ENCODE assay signal across 14 mouse cellular contexts in genomic region chr1:61912931-61913330, GRCm38 (mm10).
DNase-seq lines count a peak whose midpoint lies in the region; ATAC-seq and TF ChIP-seq lines count a peak whose summit lies in the region.
"Had no signal": no experiment of that assay in that cellular context is flagged by ENCODE, and none has a peak within 500 bp of the region (broad histone marks: within the 10 kb centered on the region; RNA-seq: fewer than 3 reads in every experiment).

No protein-coding gene starts in this region.

- no peaks in the 10 kb centered on the region for H3K36me3 ChIP-seq in hindbrain, postnatal 0 days (ENCODE audit: insufficient read depth, low read length)
- no peaks in the 10 kb centered on the region for H3K36me3 ChIP-seq in embryonic facial prominence, embryonic 10.5 days (replicated peaks)
- H3K36me3 ChIP-seq: kidney, embryonic 15.5 days; limb, embryonic 15.5 days had no signal

- 0 out of 2 replicates have a peak, but pooled peaks have one; percentile 62 for ATAC-seq in hindbrain, postnatal 0 days
- ATAC-seq: lung, postnatal 0 days had no signal

- TF ChIP-seq CTCF in brain, embryonic 14.5 days (IDR thresholded peaks at IDR 0.05; ENCODE audit: borderline replicate concordance, extremely low read depth, insufficient read depth, insufficient read length): no peak
- TF ChIP-seq CTCF in hindbrain, postnatal 0 days (IDR thresholded peaks at IDR 0.05; ENCODE audit: low read depth): no peak

- WGBS in hindbrain, postnatal 0 days: 20% methylated on average over 2 of the region's 2 CpGs
- 55% methylated on average over 2 of the region's 2 CpGs for WGBS in embryonic facial prominence, embryonic 10.5 days

- H3K4me2 ChIP-seq in hindbrain, postnatal 0 days (ENCODE audit: low read depth, low read length): no peak overlapping the region
- H3K4me2 ChIP-seq: kidney, embryonic 15.5 days; limb, embryonic 15.5 days had no signal

- peak overlapping the region; percentile 49; the same call in 1 of the 2 replicates for H3K27ac ChIP-seq in hindbrain, postnatal 0 days
- H3K27ac ChIP-seq in embryonic facial prominence, embryonic 10.5 days (replicated peaks): no peak overlapping the region
- H3K27ac ChIP-seq: heart, adult 2 months; kidney, embryonic 15.5 days; limb, embryonic 15.5 days had no signal

- H3K27me3 ChIP-seq in hindbrain, postnatal 0 days (ENCODE audit: insufficient read depth, low read length): no peaks in the 10 kb centered on the region
- no peaks in the 10 kb centered on the region for H3K27me3 ChIP-seq in embryonic facial prominence, embryonic 10.5 days (replicated peaks; ENCODE audit: low read depth, poor library complexity, severe bottlenecking)
- H3K27me3 ChIP-seq: kidney, embryonic 15.5 days; limb, embryonic 15.5 days had no signal

- H3K9ac ChIP-seq in hindbrain, postnatal 0 days (replicated peaks; ENCODE audit: low read length): no peak overlapping the region
- H3K9ac ChIP-seq: kidney, embryonic 15.5 days; limb, embryonic 15.5 days had no signal

- no peaks in the 10 kb centered on the region for H3K9me3 ChIP-seq in hindbrain, postnatal 0 days (ENCODE audit: low read length)
- no peaks in the 10 kb centered on the region for H3K9me3 ChIP-seq in embryonic facial prominence, embryonic 10.5 days
- H3K9me3 ChIP-seq: kidney, embryonic 15.5 days; limb, embryonic 15.5 days had no signal

- no peaks in the 10 kb centered on the region for H3K4me1 ChIP-seq in hindbrain, postnatal 0 days (ENCODE audit: insufficient read depth, low read length)
- 0 out of 2 replicates have a peak, but pooled peaks cover 2% of the 10 kb centered on the region for H3K4me1 ChIP-seq in embryonic facial prominence, embryonic 10.5 days
- H3K4me1 ChIP-seq: kidney, embryonic 15.5 days; limb, embryonic 15.5 days had no signal

- no peak for TF ChIP-seq POLR2A in brain, embryonic 14.5 days (IDR thresholded peaks at IDR 0.05; ENCODE audit: borderline replicate concordance, extremely low read depth, insufficient read depth, insufficient read length, poor library complexity, severe bottlenecking)

- DNase-seq in layer of hippocampus, adult 8-10 months (ENCODE audit: low spot score in 2 of 2): peak; percentile 8 to 15
- DNase-seq in layer of hippocampus, postnatal 25 days (ENCODE audit: extremely low spot score in 1 of 2, low spot score in 1 of 2): no peak
- DNase-seq in brain, embryonic 14.5 days (ENCODE audit: low read depth): peak; percentile 92
- peak; percentile 78 for DNase-seq in cerebellum, postnatal 36 days
- peak; percentile 76 for DNase-seq in hindbrain, postnatal 0 days (ENCODE audit: low spot score)
- no peak for DNase-seq in embryonic facial prominence, embryonic 10.5 days (ENCODE audit: low spot score)
- no peak for DNase-seq in kidney, adult 8-10 months
- no peak for DNase-seq in frontal cortex, postnatal 25 days (ENCODE audit: low spot score in 2 of 2)
- DNase-seq: heart, adult 2 months; heart, postnatal 4 days had no signal

- no peak overlapping the region for H3K4me3 ChIP-seq in hindbrain, postnatal 0 days (ENCODE audit: low read length)
- H3K4me3 ChIP-seq in embryonic facial prominence, embryonic 10.5 days: no peak overlapping the region
- H3K4me3 ChIP-seq: heart, adult 2 months; kidney, embryonic 15.5 days; limb, embryonic 15.5 days; myocyte had no signal

Comparison
In these comparisons a context has a peak if more than half of its experiments do, and no peak if none do; other contexts are left out.
1. DNase-seq: peak in layer of hippocampus, adult 8-10 months (2 of 2), brain, embryonic 14.5 days (single experiment), cerebellum, postnatal 36 days (2 of 2) and hindbrain, postnatal 0 days (single experiment); none in layer of hippocampus, postnatal 25 days (0 of 2), embryonic facial prominence, embryonic 10.5 days (single experiment), kidney, adult 8-10 months (0 of 2) and frontal cortex, postnatal 25 days (0 of 2).